Mouse (Mus musculus): ENCODE results near the gene Smyd3. TPM values are rescaled to one million over a fixed set of nuclear protein-coding genes. Genes with fewer than 3 reads are reported as not detected.

The Smyd3 gene
- polyA plus RNA-seq, 1 experiment from 2014 or later, result 21.4 TPM

DNA sequence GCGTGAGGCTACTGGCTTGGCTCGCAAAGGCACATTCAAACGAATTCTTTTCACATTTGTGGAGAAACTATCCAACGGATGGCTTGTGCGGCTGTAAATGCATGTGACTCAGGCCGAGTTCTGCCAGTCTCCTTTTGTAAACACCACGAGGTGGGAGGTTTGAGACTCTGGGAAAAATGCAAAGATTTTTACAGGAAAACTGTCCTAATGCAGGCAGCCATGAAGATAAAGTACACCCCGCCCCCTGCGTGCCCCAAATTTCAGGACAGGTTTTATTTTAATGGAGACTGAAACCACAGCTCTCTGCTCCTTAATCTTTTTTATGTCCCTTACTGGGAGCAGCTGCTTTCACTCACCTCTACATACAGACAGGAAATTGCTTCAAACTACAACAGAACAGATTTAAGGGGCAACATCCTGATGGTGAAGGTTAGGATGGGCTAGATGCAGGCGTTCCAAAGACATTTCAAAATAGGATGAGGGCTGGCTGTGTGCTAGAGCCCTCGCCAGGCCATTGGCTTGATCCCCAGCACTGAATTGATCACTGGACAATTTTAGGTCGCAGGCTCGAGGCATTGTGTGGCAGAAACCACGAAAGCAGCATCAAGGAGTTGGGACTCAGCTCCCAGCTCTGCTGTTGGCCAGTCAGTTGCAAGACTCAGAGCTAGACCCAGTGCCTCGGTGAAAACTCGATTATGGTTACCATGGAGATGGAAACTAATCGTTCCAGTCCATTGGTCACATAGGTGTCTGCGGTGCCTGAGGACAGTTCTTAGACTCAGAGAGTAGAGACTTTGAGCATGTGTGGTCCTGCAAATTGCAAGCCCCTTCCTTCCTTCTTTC is 457.5 kb downstream of the Smyd3 start:
- WGBS, result 16% methylated on average over 18 of the region's 18 CpGs
- peak overlapping the region; percentile 17; the same call in 1 of the 2 replicates for H3K4me2 ChIP-seq (replicated peaks; ENCODE audit: low read depth, low read length)

DNA sequence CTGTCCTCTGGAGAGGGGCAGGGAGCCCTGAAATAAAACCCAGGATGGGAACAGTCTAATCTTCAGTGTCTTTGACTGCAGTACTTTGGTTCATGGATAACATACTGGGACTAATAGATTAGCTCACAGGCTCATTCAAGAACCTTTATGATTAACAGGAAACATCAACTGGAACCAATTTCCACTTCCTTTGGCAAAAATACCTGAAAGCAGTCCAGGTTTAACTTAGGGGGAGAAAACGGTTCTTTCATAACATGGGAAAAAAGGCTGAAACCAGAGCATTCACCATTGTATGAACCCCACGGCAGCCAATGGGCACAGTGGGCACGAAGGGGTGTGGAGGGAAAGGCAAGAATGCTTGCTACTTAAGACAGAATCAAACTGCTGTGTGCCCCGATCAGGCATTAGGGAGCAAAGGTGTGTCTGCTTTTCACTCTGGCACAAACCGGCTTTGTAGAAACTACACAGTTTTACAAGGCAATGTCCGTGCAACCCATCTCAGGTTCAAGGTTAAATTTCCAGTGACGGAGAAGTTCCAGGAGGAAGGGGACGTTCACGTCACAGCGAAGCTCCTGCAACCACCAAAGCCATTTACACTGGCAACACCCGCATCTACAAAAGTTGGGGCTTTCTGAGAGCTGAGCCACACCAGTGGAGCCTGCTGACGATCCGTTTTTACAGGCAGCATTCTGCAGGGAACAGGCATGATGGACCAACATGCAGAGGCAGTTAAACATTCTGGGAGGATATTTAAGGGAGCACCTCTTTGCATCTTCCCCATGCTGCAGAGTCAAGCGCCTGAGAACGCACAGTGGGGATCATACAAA is 458.3 kb downstream of the Smyd3 start:
- Histone ChIP-seq H3K4me2 (replicated peaks; ENCODE audit: low read depth, low read length) (peak overlapping the region; percentile 17; the same call in 1 of the 2 replicates), H3K4me1 (ENCODE audit: insufficient read depth, low read length) (peaks cover 50% of the 10 kb centered on the region), H3K9ac (replicated peaks; ENCODE audit: low read length) (peak overlapping the region; percentile 56), H3K36me3 (ENCODE audit: insufficient read depth, low read length) (no peaks in the 10 kb centered on the region), H3K27ac (ENCODE audit: low read length) (peak overlapping the region; percentile 81), H3K27me3 (ENCODE audit: insufficient read depth, low read length) (no peaks in the 10 kb centered on the region), H3K4me3 (ENCODE audit: low read length) (no peak overlapping the region), H3K9me3 (ENCODE audit: low read length) (no peaks in the 10 kb centered on the region)
- peak; percentile 36; the same call in 1 of the 2 replicates for ATAC-seq (ENCODE audit: low FRiP score, low TSS enrichment)
- WGBS, result 39% methylated on average over 15 of the region's 15 CpGs

More for the DNA sequence above, 457.5 kb downstream of the Smyd3 start:
- ATAC-seq (ENCODE audit: low FRiP score, low TSS enrichment), result peak; percentile 81
- Histone ChIP-seq H3K36me3 (ENCODE audit: insufficient read depth, low read length) (no peaks in the 10 kb centered on the region), H3K9me3 (ENCODE audit: low read length) (no peaks in the 10 kb centered on the region), H3K27ac (ENCODE audit: low read length) (peak overlapping the region; percentile 81), H3K9ac (replicated peaks; ENCODE audit: low read length) (peak overlapping the region; percentile 56; the same call in 1 of the 2 replicates), H3K27me3 (ENCODE audit: insufficient read depth, low read length) (no peaks in the 10 kb centered on the region), H3K4me1 (ENCODE audit: insufficient read depth, low read length) (peaks cover 42% of the 10 kb centered on the region), H3K4me3 (ENCODE audit: low read length) (no peak overlapping the region)

DNA sequence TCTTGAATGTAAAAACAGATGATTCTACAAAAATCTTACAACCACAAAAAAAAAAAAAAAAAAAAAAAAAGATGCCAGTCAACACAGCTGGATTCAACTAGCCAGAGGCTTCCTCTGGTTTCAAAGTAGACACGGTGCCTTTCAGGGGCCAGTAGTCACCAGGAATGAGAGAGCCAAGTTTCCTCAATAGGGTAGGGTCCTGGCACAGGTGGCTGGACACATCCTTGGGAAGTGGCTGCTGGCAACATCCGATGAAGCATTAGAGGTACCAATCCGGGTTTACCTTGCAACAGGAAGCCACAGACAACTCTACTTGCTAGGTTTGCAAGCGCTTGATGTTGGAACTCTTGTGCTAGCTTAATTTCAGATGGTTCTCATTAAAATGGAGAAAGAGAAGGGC is 459.2 kb downstream of the Smyd3 start:
- ATAC-seq (ENCODE audit: low FRiP score, low TSS enrichment), result no peak
- Histone ChIP-seq H3K9me3 (ENCODE audit: low read length) (no peaks in the 10 kb centered on the region), H3K9ac (replicated peaks; ENCODE audit: low read length) (no peak overlapping the region), H3K36me3 (ENCODE audit: insufficient read depth, low read length) (no peaks in the 10 kb centered on the region), H3K27ac (ENCODE audit: low read length) (0 out of 2 replicates have a peak overlapping the region, but pooled peaks have one; percentile 81), H3K27me3 (ENCODE audit: insufficient read depth, low read length) (no peaks in the 10 kb centered on the region), H3K4me2 (replicated peaks; ENCODE audit: low read depth, low read length) (no peak overlapping the region), H3K4me3 (ENCODE audit: low read length) (no peak overlapping the region), H3K4me1 (ENCODE audit: insufficient read depth, low read length) (peaks cover 52% of the 10 kb centered on the region)
- 40% methylated on average over 4 of the region's 4 CpGs for WGBS

DNA sequence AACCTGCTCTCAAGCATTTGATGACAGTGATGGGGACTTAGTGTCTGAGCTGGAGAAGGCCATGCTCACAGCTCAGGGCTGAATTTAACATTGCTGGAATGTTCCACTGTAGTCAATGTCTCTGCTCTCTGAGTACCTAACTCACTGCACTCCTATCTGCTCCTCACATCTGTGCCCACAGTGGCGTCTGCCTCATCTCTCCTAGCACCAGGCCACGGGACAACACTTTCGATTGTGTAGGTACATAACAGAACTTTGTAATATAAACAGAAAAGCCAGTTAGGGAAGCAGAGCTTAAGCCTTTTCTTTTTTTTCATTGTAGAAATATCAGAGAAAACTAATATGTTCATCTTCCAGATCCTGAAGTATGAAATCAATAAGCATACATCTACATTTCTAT is 462.1 kb downstream of the Smyd3 start:
- Histone ChIP-seq H3K27ac (ENCODE audit: low read length) (no peak overlapping the region), H3K9me3 (ENCODE audit: low read length) (no peaks in the 10 kb centered on the region), H3K4me3 (ENCODE audit: low read length) (no peak overlapping the region), H3K4me1 (ENCODE audit: insufficient read depth, low read length) (peaks cover 39% of the 10 kb centered on the region), H3K9ac (replicated peaks; ENCODE audit: low read length) (no peak overlapping the region), H3K4me2 (replicated peaks; ENCODE audit: low read depth, low read length) (no peak overlapping the region), H3K36me3 (ENCODE audit: insufficient read depth, low read length) (no peaks in the 10 kb centered on the region), H3K27me3 (ENCODE audit: insufficient read depth, low read length) (no peaks in the 10 kb centered on the region)
- WGBS, result 78% methylated on average over 3 of the region's 3 CpGs
- no peak for ATAC-seq (ENCODE audit: low FRiP score, low TSS enrichment)

DNA sequence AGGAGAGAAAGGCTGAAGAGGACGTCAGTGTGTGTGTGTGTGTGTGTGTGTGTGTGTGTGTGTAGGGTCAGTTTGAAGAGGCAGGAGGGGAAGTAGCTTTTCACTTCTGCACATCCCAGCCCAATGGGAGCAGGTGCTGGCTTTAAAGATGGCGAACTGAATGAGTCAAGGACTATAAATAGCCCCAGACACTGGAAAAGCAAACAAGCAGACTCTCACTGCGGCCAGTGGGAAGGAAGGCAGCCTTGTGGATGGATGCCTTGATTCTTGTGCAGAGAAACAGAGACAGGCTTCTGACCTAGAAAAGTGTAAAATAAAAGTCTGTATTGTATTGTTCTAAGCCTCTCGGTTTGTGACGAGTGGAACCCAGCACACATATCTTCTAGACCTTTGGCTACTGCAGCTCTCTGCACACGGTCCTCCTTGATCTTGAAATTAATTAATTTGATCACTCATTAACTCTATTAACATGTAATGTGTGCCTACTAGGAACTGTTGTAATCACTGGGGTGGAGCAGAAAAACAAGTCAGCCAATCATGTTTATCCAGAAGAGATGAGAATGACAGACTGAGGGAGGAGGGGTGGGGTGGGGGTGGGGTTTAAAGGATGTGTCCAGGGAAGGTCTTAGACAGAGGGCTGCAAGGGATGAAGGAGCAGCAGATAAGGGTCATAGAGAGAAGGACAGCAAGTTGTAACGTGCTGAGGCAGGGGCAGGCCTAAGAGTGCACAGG is 463.3 kb downstream of the Smyd3 start:
- no peaks in the 10 kb centered on the region for H3K9me3 ChIP-seq (ENCODE audit: low read length)
- H3K4me1 ChIP-seq (ENCODE audit: insufficient read depth, low read length), result peaks cover 27% of the 10 kb centered on the region
- no peak overlapping the region for H3K4me3 ChIP-seq (ENCODE audit: low read length)
- no peak overlapping the region for H3K4me2 ChIP-seq (replicated peaks; ENCODE audit: low read depth, low read length)
- H3K9ac ChIP-seq (replicated peaks; ENCODE audit: low read length), result no peak overlapping the region
- peak; percentile 85 for ATAC-seq (ENCODE audit: low FRiP score, low TSS enrichment)
- peak overlapping the region; percentile 48; the same call in 1 of the 2 replicates for H3K27ac ChIP-seq (ENCODE audit: low read length)
- no peaks in the 10 kb centered on the region for H3K36me3 ChIP-seq (ENCODE audit: insufficient read depth, low read length)
- WGBS, result 37% methylated on average over 7 of the region's 7 CpGs
- H3K27me3 ChIP-seq (ENCODE audit: insufficient read depth, low read length), result no peaks in the 10 kb centered on the region

DNA sequence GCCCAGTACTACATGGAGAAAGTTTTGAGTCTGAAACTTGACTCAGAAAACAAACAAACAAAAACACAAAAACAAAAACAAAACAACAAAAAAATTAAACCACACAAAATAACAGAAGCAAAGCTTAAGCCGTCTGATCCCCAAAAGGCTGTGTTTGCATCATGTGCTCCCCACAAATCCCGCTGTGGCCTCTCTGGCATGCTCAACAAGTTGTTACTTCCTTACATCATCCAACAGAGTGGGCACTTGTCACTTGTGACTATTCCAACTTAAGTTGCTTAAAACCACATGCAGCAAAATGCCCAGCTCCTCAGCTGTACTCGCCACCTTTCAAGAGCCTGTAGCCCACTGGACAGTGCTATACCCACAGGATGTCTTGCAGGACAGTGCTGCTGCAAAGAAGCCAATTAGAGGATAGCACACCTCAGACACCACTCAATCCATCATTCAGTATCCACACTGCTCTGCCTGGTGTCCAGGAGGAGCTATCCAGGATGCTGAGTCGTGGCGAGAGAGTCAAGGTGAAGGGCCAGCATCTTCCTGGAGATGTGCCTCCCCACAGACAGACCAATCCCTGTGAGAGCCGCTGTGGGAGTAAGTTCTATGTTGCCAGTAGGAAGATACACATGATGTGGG is 465.2 kb downstream of the Smyd3 start:
- H3K9ac ChIP-seq (replicated peaks; ENCODE audit: low read length), result no peak overlapping the region
- no peaks in the 10 kb centered on the region for H3K27me3 ChIP-seq (ENCODE audit: insufficient read depth, low read length)
- H3K9me3 ChIP-seq (ENCODE audit: low read length), result no peaks in the 10 kb centered on the region
- no peak overlapping the region for H3K27ac ChIP-seq (ENCODE audit: low read length)
- WGBS, result 93% methylated on average over 6 of the region's 6 CpGs
- H3K36me3 ChIP-seq (ENCODE audit: insufficient read depth, low read length), result no peaks in the 10 kb centered on the region
- peaks cover 12% of the 10 kb centered on the region for H3K4me1 ChIP-seq (ENCODE audit: insufficient read depth, low read length)
- no peak overlapping the region for H3K4me3 ChIP-seq (ENCODE audit: low read length)
- no peak for ATAC-seq (ENCODE audit: low FRiP score, low TSS enrichment)
- no peak overlapping the region for H3K4me2 ChIP-seq (replicated peaks; ENCODE audit: low read depth, low read length)

DNA sequence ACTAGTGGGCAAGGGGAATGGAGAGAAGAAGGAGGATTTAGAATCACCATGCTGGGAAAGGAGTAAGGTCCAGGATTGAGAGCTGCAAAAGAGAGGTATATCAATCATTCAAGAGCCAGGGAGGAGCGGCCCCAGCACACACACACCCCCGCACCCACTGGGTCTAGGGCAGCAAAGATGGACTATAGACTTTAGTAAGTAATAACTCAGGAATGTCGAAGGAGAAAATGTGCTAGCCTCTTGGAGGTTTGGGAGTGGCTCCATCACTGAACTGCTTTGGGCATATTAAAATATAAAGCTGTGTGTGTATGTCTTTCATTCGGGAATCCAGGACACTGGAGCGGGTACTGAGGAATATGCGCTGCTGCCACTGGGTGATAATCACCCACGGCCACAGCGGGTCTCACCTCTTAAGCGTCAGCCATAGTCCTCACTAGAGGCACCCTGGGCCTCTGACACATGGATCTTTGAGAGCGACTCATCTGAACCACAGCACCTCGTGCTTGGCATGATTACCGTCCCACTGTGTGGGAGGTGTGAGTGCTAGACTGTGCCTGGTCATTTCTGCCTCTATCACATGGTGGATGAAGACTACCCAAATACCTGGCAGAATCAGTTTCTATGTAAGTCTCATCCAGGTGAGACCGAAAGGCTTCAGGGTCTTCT is 469.8 kb downstream of the Smyd3 start:
- H3K4me3 ChIP-seq (ENCODE audit: low read length), result no peak overlapping the region
- no peak overlapping the region for H3K27ac ChIP-seq (ENCODE audit: low read length)
- no peaks in the 10 kb centered on the region for H3K27me3 ChIP-seq (ENCODE audit: insufficient read depth, low read length)
- WGBS, result 88% methylated on average over 13 of the region's 13 CpGs
- H3K4me2 ChIP-seq (replicated peaks; ENCODE audit: low read depth, low read length), result no peak overlapping the region
- H3K4me1 ChIP-seq (ENCODE audit: insufficient read depth, low read length), result 0 out of 2 replicates have a peak, but pooled peaks cover 11% of the 10 kb centered on the region
- no peak overlapping the region for H3K9ac ChIP-seq (replicated peaks; ENCODE audit: low read length)
- no peak for ATAC-seq (ENCODE audit: low FRiP score, low TSS enrichment)
- H3K36me3 ChIP-seq (ENCODE audit: insufficient read depth, low read length), result no peaks in the 10 kb centered on the region
- H3K9me3 ChIP-seq (ENCODE audit: low read length), result no peaks in the 10 kb centered on the region

DNA sequence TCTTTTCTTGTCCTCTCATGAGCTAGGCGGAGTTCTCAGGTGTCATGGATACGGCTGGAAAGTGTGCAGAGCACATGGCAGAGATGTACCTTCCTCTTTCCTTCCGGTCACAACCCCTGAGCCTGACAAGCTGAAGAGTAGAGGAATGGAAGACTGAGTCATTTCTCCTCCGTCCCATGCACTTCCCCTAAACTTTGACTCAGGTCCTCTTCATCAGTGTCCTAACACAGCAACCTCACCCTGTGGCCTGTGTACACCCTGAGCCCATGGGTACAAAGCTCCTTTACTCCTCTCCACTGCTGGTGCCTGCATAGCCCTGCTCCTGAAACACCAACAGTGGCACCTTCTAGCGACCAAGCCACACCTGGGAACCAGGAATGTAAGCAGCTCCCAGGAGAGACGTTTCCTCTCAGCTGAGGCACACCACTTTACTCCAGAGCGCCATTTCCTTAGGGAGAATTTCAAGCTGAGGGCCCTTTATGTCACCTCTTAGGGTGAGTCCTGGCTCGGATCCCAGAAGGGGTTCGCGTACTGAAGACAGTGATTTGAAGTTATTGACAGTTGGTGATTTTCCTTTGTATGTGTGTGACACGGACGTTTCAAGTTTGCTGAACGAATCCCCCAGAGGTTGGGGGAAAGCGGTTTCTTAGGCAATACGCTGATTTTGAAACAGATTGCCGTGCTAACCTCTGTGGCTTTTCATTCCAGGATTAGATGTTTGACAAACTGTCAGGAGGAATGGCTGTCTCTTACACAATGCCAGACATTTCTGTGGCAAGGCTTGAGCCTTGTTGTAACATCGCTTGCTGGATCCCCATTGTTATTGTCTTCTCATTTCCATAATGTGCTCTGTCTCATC is 471.8 kb downstream of the Smyd3 start:
- H3K36me3 ChIP-seq (ENCODE audit: insufficient read depth, low read length), result no peaks in the 10 kb centered on the region
- no peak overlapping the region for H3K4me2 ChIP-seq (replicated peaks; ENCODE audit: low read depth, low read length)
- no peaks in the 10 kb centered on the region for H3K27me3 ChIP-seq (ENCODE audit: insufficient read depth, low read length)
- 0 out of 2 replicates have a peak, but pooled peaks cover 11% of the 10 kb centered on the region for H3K4me1 ChIP-seq (ENCODE audit: insufficient read depth, low read length)
- ATAC-seq (ENCODE audit: low FRiP score, low TSS enrichment), result no peak
- no peak overlapping the region for H3K27ac ChIP-seq (ENCODE audit: low read length)
- 78% methylated on average over 17 of the region's 17 CpGs for WGBS
- no peak overlapping the region for H3K4me3 ChIP-seq (ENCODE audit: low read length)
- H3K9ac ChIP-seq (replicated peaks; ENCODE audit: low read length), result no peak overlapping the region
- no peaks in the 10 kb centered on the region for H3K9me3 ChIP-seq (ENCODE audit: low read length)

Measured in kidney, embryonic 16.5 days (tissue).